Mouse (Mus musculus): ENCODE results near the gene Col4a4. TPM values are rescaled to one million over a fixed set of nuclear protein-coding genes. Genes with fewer than 3 reads are reported as not detected.

Col4a4 gene
- total RNA-seq, 2 experiments from 2014 or later, result not detected

GRCm38 (mm10) chr1:82486371-82486770 is 100.3 kb downstream of the Col4a4 start:
- ATAC-seq (replicated peaks; ENCODE audit: low FRiP score, low TSS enrichment, poor library complexity, severe bottlenecking), result no peak

DNA sequence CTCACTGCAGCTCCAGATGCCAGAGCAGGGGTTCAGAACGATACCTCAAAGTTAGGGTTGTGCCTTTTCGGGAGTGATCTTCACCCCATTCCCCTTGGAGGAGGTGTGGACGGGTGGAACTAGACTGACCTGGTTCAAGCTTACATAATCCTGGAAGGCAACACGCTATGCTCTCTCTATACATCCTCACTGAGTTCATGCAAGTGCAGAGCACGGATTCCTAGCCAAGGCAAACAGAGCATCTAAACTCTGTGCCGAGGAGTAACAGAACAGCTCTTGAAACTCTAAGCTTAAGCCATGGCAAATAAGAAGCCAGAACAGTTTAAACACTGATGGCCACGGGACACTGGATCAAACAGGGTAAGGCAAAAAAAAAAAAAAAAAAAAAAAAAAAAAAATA is 104.3 kb downstream of the Col4a4 start:
- ATAC-seq (replicated peaks; ENCODE audit: low FRiP score, low TSS enrichment, poor library complexity, severe bottlenecking), result no peak

DNA sequence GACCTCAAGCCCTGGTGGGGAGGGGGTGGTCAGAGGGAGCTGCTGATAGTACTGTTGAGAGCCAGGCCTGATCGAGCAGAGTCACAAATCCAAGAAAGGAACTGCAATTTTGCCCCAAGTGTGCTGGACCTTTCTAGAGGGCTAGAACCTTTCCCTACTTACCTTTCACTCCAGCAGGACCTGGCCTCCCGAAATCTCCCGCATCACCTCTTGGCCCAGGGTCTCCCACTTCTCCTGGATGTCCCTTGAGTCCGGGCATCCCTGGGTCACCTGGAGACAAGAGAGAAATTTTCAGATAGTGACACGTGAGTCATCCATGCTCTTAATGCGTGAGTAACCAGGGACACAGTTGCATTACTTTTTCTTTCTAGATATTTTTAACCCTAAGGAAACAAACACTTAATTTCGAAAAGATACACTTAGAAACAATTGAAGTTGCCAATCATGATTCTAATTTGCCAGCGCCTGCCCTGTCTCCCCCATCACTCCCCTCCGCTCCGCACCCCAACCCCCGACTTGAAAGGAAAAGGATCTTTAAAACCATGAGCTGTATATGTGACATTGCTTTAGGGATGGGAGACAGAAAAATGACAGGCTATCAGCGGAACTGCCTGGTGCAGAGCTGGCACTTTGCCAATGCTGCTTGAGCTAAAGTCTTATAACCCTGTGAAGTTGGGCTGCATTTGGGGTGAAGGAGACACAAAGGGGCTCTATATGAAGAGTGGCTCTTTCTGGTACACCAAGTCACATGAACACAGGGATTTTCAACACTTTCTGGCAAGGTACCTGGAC is 106.8 kb downstream of the Col4a4 start:
- no peak for ATAC-seq (replicated peaks; ENCODE audit: low FRiP score, low TSS enrichment, poor library complexity, severe bottlenecking)

GRCm38 (mm10) chr1:82476746-82477145 is 109.9 kb downstream of the Col4a4 start:
- ATAC-seq (replicated peaks; ENCODE audit: low FRiP score, low TSS enrichment, poor library complexity, severe bottlenecking), result no peak

GRCm38 (mm10) chr1:82476256-82476655 is 110.4 kb downstream of the Col4a4 start:
- ATAC-seq (replicated peaks; ENCODE audit: low FRiP score, low TSS enrichment, poor library complexity, severe bottlenecking), result no peak

DNA sequence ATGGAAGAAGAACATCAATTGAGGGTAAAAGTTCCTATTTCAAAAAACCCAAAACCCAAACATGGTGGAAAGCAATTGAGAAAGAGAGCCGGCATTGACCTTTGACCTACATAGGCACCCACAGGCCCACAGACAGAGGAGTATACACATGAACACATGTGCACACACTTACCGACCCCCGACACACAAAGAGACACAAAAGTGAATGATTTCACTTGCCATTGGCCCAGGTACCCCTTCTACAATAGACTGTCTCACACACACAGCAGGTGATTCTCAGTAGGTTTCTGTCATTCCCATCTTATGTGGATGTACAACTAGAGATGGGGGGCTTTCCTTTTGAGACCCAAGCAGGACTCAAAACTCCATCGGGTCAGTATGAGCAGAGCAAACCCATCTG is 110.8 kb downstream of the Col4a4 start:
- ATAC-seq (replicated peaks; ENCODE audit: low FRiP score, low TSS enrichment, poor library complexity, severe bottlenecking), result no peak

DNA sequence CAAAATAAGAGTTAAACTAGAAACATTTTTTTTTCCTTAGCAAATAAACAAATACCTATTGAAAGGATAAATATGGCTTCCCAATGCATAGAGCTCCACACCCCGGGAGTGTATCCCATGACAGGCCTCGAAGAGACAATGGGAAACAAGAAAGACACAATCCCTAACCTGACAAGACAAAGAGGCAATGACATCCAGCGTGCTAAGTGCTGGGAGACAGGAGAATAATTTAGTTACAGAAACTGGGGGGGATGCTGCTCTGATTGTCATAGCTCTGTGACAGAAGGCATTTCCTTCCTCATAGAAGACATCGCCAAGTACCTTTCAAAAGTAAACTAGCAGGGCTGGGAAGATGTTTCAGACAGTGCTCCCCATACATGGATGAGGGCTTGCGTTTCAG is 111.4 kb downstream of the Col4a4 start:
- ATAC-seq (replicated peaks; ENCODE audit: low FRiP score, low TSS enrichment, poor library complexity, severe bottlenecking), result no peak

GRCm38 (mm10) chr1:82474461-82474961 is 112.1 kb downstream of the Col4a4 start:
- no peak for ATAC-seq (replicated peaks; ENCODE audit: low FRiP score, low TSS enrichment, poor library complexity, severe bottlenecking)

DNA sequence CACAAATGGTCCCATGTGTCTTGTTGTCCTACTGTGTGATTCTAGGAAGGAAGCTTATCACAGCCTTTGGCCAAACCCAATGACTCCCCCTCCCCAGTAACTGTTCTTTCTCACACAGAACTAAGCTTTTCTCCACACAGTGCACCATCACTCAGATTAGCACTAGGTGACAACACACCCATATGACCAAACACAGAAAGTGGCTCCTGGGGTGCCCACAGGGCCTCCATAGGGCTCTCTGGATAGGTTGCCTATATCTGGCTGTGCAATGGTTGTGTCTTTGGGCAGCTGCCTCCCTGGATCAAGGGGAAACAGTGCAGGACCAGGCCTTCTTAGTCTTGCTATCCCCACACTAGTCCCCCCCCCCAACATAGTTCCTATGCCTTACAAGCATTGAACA is 113.2 kb downstream of the Col4a4 start:
- ATAC-seq (replicated peaks; ENCODE audit: low FRiP score, low TSS enrichment, poor library complexity, severe bottlenecking), result no peak

- no peak for ATAC-seq (replicated peaks; ENCODE audit: low FRiP score, low TSS enrichment, poor library complexity, severe bottlenecking)
Observed at GRCm38 (mm10) chr1:82470516-82471225, 116.0 kb downstream of the Col4a4 start.

GRCm38 (mm10) chr1:82468872-82469271 is 117.8 kb downstream of the Col4a4 start:
- no peak for ATAC-seq (replicated peaks; ENCODE audit: low FRiP score, low TSS enrichment, poor library complexity, severe bottlenecking)

- no peak for ATAC-seq (replicated peaks; ENCODE audit: low FRiP score, low TSS enrichment, poor library complexity, severe bottlenecking)
Observed at GRCm38 (mm10) chr1:82465321-82465853, 121.3 kb downstream of the Col4a4 start.

GRCm38 (mm10) chr1:82461041-82461440 is 125.6 kb downstream of the Col4a4 start:
- no peak for ATAC-seq (replicated peaks; ENCODE audit: low FRiP score, low TSS enrichment, poor library complexity, severe bottlenecking)

DNA sequence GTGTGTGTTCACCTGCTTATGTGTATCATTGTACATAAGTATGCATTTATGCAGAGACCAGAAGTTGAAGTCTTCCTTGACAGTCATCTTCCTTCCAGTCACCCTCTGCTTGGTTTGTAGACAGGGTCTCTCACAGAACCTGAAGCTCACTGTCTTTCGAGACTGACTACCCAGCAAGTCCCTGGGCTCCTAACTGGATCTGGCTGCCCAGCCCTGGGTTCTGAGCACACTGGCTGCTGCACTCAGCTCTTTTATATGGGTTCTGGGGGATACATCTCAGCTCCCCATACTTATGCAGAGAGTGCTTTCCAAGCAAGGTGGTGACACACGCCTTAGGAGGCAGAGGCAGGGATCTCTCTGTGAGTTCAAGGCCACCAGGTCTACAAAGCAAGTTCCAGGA is 126.7 kb downstream of the Col4a4 start:
- ATAC-seq (replicated peaks; ENCODE audit: low FRiP score, low TSS enrichment, poor library complexity, severe bottlenecking), result no peak

GRCm38 (mm10) chr1:82459350-82459749 is 127.3 kb downstream of the Col4a4 start:
- ATAC-seq (replicated peaks; ENCODE audit: low FRiP score, low TSS enrichment, poor library complexity, severe bottlenecking), result no peak

DNA sequence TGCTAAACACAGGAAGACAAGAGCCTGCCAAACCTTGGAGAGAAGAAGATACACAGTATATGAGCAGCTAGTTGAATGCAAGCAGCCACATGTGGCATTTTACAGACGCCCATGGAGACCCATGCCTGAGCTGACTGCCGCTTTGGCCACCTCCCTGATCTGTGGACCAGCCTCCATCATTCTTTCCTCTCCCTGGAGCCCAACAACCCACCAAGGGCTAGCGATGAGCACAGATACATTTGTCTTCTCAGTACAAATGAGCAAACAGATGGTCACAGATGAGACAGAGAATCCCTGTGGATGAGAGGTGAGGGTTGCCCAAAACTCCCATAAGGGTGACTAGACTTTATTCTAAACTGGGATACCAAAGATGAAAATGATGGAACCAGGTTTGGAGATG is 132.6 kb downstream of the Col4a4 start:
- ATAC-seq (replicated peaks; ENCODE audit: low FRiP score, low TSS enrichment, poor library complexity, severe bottlenecking), result no peak

GRCm38 (mm10) chr1:82451927-82452651 is 134.6 kb downstream of the Col4a4 start:
- no peak for ATAC-seq (replicated peaks; ENCODE audit: low FRiP score, low TSS enrichment, poor library complexity, severe bottlenecking)

DNA sequence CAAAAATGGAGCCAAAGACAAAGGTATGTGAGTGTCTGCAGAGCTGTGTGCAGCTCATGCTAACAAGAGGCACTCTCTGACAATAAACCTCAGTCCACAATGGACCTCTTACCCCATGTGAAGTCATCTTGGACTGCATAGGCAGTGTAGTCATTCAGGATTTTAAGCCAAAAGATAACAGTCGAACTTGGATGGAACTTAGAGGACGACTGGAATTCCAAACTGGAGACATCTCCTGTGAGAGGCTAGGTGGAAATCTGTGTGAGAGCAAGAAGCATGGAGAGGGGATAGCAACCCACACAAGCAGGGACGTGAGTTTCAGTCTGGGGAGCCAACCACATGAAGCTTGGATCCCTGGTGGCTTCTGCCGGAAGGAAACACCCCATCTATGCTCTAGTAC is 136.8 kb downstream of the Col4a4 start:
- ATAC-seq (replicated peaks; ENCODE audit: low FRiP score, low TSS enrichment, poor library complexity, severe bottlenecking), result no peak

DNA sequence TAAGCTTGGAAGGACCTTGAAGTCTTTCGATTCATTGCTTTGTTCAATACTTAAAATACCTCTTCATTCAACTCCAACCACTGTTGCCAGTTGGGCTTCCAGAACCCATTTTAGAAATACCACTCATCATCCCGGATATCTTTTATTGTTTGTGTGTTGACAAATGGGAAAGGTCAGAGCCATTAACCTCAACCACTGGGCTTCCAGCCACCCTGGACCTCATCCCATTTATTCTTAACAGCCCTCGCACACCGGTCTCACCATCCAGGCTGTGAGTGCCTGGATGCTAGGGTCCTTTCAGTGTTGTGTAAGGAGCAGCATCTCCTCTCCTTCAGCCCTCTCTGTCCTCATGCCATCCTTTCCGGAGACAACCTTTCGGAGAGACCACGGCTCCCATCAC is 140.6 kb downstream of the Col4a4 start:
- no peak for ATAC-seq (replicated peaks; ENCODE audit: low FRiP score, low TSS enrichment, poor library complexity, severe bottlenecking)

GRCm38 (mm10) chr1:82443517-82443916 is 143.1 kb downstream of the Col4a4 start:
- ATAC-seq (replicated peaks; ENCODE audit: low FRiP score, low TSS enrichment, poor library complexity, severe bottlenecking), result no peak

All from megakaryocyte-erythroid progenitor cell, adult 5-6 weeks (primary cell).